Mouse (Mus musculus): ENCODE measurements at regions not wholly inside any gene's neighbourhood (a gene's known extent, or its start where the extent isn't known, plus 50 kb on each side); places are given as distances from the start of the nearest gene placed in this dataset.

GRCm38 (mm10) chr12:31130434-31130833 is 56.8 kb downstream of the Fam110c start:
- no peak for DNase-seq (ENCODE audit: extremely low spot score in 1 of 2, low spot score in 2 of 2)
- intact Hi-C loops (cut with DNase I), result no loop called here

DNA sequence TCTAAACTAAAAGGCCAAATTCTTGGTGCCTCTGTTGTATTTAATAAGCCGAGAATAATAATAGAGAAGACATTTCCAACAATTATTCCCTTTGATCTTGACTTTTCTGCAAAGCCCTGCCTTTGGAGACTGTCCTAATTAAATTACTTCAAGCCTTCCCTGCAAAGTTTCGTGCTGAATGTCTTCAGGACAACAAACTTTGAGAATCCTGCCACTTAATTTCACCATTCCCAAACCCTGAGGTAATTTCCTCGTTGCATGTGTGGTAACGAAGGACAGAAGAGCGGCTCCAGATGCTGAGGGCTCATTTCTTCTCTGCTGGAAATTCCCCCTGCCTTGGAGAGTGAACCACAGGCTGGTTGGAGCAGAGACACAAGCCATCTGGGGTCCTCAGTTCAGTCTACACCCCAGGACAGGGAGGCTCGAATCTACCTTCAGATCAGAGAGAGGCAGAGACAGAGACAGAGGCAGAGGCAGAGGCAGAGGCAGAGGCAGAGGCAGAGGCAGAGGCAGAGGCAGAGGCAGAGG is 60.9 kb downstream of the Fam110c start:
- intact Hi-C loops (cut with DNase I), result no loop called here
- no peak for DNase-seq (ENCODE audit: extremely low spot score in 1 of 2, low spot score in 2 of 2)

DNA sequence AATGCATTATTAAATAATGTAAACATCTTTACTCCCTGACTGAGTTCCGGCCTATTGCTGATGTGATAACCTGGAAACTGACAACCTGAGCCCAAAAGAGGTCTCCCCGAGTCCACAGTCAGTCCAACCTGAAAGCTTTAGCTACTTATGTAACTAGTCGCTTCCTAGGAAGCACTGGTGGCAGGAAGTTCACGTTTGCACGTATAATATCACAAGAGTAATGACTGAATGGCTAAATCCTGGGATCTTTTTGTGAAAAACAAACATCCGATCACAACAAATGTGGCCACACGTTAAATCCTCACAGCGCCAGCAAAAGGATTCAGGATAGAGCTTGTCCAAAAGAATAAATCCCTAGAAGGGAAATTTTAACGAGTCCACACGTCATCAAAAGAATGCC is 62.7 kb downstream of the Fam110c start:
- no peak for DNase-seq (ENCODE audit: extremely low spot score in 1 of 2, low spot score in 2 of 2)
- intact Hi-C loops (cut with DNase I), result no loop called here

- no peak for DNase-seq (ENCODE audit: extremely low spot score in 1 of 2, low spot score in 2 of 2)
- intact Hi-C loops (cut with DNase I), result no loop called here
These were observed 63.2 kb downstream of the Fam110c start for GRCm38 (mm10) chr12:31136911-31137310.

DNA sequence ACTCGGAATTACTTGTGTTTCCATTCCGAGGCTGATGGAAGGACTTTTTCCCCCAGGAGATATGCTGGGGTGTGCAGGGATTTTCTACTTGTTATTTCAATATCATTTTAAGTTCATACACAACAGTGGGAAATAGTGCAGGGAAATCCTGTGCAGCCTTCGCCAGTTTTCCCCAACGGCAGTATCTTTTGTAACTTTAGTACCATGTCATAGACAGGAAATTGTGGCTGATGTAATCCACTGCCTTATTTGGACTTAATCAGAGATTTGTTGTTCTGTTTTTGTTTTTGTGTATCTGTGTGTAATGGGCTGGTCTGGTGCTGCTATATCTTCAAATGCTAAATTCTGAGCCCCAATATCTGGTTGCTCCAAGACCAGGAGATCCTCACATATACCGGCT is 63.8 kb downstream of the Fam110c start:
- intact Hi-C loops (cut with DNase I), result no loop called here
- no peak for DNase-seq (ENCODE audit: extremely low spot score in 1 of 2, low spot score in 2 of 2)

DNA sequence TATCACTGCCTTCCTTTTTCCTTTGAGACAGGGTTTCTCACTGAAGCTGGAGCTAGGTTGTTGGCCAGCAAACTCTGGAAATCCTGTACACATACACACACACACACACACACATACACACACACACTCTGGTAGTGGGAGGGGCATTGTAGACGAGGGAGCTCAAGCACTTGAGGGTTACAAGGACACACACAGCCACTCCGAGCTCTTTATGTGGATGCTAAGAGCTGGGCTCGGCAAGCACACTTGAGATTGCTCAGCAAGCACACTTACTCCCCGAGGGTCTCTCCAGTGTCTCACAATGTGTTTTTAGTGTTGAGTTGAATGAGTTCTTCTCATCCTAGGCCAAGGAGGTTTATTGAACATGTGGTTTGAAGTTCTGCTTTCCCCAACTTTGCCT is 66.2 kb downstream of the Fam110c start:
- DNase-seq (ENCODE audit: extremely low spot score in 1 of 2, low spot score in 2 of 2), result no peak
- intact Hi-C loops (cut with DNase I), result no loop called here

DNA sequence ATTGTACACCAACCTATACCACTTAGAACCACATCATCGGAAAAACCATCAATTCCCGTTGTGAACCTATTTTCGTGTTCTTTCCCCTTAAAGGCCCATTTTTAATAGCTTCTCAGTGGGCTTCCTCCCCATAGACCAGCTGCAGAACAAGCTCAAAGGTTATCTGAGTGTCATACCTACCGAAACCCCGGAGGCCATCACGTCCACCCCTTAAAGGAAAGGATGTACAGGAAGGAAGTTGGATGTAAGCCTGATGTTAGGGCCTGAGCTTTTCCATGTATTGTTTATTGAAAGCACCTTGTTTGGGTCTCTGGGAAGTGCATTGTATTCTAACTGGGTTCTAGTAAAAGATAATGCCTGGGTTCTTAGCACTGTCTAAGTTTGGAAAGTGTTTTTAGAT is 69.6 kb downstream of the Fam110c start:
- intact Hi-C loops (cut with DNase I), result no loop called here

DNA sequence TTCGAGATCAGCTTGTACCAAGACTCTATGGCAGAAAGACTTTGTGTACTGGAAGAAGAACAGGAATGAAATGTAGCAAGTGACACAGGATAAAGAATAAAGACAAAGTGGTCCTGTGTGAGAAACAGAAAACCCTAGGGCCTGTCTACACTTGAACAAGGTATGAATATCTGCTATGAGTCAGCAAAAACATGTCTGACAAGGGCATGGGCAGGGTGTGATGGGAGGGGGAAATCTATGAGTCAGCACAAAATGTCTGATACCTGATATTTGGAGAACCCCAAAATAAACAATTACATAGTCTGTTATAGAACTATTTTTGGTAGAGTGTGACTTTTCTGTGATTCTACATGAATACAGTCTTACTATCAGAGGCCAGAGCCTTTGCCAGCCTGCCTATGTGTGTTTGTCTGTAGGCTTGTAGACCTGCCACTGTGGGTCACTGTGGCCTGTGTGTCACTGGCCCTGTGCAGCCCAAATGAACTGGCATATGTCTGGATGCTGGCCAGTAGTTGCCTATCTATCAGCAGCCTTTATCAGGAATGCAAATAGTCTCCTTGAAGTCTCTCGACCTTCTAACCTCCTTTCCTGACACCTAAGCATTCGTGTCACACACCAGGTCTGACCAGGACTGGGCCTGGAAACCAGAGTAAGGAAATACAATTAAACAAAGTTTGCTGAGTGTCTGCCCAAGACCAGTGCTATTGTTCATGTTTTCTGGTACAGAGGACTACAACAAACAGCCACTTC is 71.5 kb downstream of the Fam110c start:
- no peak for DNase-seq (ENCODE audit: extremely low spot score in 1 of 2, low spot score in 2 of 2)
- intact Hi-C loops (cut with DNase I), result no loop called here

More for the DNA sequence above, 69.6 kb downstream of the Fam110c start:
- DNase-seq (ENCODE audit: extremely low spot score in 1 of 2, low spot score in 2 of 2), result no peak

GRCm38 (mm10) chr12:31148417-31149356 is 75.0 kb downstream of the Fam110c start:
- intact Hi-C loops (cut with DNase I), result no loop called here
- DNase-seq (ENCODE audit: extremely low spot score in 1 of 2, low spot score in 2 of 2), result peak in 1 of 2 experiments; percentile 21

- intact Hi-C loops (cut with DNase I), result no loop called here
These were observed 80.1 kb downstream of the Fam110c start for GRCm38 (mm10) chr12:31153720-31154119.

GRCm38 (mm10) chr12:31154608-31155011 is 80.9 kb downstream of the Fam110c start:
- intact Hi-C loops (cut with DNase I), result no loop called here
- no peak for DNase-seq (ENCODE audit: extremely low spot score in 1 of 2, low spot score in 2 of 2)

More at GRCm38 (mm10) chr12:31153720-31154119, 80.1 kb downstream of the Fam110c start:
- DNase-seq (ENCODE audit: extremely low spot score in 1 of 2, low spot score in 2 of 2), result no peak

- intact Hi-C loops (cut with DNase I), result no loop called here
- DNase-seq (ENCODE audit: extremely low spot score in 1 of 2, low spot score in 2 of 2), result no peak
These were observed 82.6 kb downstream of the Fam110c start for GRCm38 (mm10) chr12:31156154-31156720.

GRCm38 (mm10) chr12:31157453-31157852 is 83.1 kb upstream of the Gm6993 start:
- DNase-seq (ENCODE audit: extremely low spot score in 1 of 2, low spot score in 2 of 2), result no peak
- intact Hi-C loops (cut with DNase I), result no loop called here

GRCm38 (mm10) chr12:31157890-31158289 is 82.7 kb upstream of the Gm6993 start:
- DNase-seq (ENCODE audit: extremely low spot score in 1 of 2, low spot score in 2 of 2), result no peak
- intact Hi-C loops (cut with DNase I), result no loop called here

DNA sequence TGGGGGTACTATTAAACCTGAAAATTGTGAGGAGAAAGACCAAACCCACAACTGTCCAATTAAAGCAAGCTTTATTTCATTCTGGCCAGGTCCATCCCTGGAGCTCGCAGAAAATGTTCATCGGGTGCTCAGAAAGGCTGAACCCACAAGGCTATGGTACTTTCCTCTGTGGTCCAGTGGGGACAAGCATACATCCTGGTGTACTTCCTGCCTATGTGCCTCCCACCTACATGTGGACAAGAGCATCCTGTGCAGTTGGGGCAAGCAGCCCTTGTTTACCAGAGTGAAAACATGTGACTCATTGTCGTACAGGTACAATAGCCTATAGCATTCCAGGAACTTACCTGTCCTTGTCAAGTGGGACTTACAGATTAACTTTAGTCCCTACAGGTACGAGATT is 81.7 kb upstream of the Gm6993 start:
- intact Hi-C loops (cut with DNase I), result no loop called here
- DNase-seq (ENCODE audit: extremely low spot score in 1 of 2, low spot score in 2 of 2), result no peak

DNA sequence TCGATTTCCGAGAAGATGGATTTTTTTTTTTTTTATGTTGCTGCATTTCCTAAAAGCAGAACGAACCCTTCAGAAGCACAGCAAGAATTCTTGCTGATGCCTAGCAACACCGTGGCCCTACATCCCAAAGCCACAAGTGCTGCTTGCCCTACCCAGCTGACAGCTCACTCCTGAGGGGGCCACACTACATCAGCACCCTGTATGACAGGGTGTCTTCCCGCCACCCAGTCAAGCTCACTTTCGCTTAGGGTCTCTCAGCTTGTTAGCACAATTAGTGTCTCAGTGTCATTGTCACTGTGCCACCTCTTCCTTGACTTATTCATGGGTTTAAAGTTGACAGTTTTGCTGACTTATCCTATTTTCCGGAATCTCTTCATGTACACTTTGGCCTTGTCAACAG is 81.2 kb upstream of the Gm6993 start:
- DNase-seq (ENCODE audit: extremely low spot score in 1 of 2, low spot score in 2 of 2), result no peak
- intact Hi-C loops (cut with DNase I), result no loop called here

DNA sequence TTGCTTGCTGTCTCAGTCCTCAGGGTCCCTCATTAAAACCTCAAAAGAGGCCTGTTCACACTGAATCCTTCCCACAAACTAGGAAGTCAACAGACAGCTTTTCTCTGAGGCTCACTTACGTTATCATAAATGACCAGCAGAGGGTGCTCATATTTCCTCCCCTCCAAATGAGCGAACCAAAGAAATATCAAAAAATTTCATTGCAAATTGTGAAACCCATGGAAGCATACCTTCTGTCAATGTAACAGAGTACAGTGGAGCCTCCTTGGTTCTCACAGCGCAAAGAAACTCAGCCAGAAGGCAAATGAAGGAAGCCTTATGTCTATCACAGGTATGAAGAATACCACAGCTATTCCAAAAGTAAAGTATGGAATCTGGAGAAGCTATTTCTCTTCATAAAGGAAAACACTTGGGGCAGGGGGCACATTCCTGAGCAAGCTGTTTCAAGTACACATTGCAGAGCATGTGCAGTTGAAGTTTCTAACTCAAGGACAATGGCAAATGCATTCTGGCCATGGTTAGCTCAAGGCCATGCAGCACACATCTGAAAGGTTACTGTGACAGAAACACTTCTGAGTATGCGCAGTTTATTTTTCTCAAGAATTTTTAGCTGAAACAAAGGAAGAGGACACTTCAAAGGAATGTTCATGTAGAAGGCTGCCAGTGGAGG is 72.2 kb upstream of the Gm6993 start:
- intact Hi-C loops (cut with DNase I), result loop anchor here (5.0 kb wide), 1 partner anchor 99 kb away; the partner anchor contains the start of gene Lamb1
- peak in 1 of 2 experiments; percentile 48 for DNase-seq (ENCODE audit: extremely low spot score in 1 of 2, low spot score in 2 of 2)

DNA sequence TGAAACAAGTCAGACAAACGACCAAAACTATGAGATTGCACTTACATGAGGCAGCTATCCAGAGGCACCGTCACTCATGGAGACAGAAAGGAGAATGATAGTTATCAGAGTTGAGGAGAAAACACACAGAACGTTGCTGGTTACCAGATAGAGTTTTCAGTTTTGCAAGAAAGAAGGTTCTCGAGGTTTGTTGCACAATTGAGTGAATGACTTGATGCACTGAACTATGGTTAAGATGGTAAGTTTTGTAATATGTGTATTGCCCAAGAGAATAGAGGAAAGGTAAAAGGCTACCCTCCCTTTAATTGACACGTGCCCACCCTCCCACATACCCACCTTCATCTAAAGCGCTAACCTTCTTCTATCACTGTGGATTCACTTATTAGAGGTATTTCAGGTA is 70.5 kb upstream of the Gm6993 start:
- DNase-seq (ENCODE audit: extremely low spot score in 1 of 2, low spot score in 2 of 2), result no peak
- intact Hi-C loops (cut with DNase I), result no loop called here

Measured in left cerebral cortex, postnatal 10 days (tissue).